Mouse (Mus musculus): ENCODE measurements around the gene Mmd.
A peak's percentile ranks its signal among the peaks of the same experiment; 100 is the strongest.

Mmd gene

DNA sequence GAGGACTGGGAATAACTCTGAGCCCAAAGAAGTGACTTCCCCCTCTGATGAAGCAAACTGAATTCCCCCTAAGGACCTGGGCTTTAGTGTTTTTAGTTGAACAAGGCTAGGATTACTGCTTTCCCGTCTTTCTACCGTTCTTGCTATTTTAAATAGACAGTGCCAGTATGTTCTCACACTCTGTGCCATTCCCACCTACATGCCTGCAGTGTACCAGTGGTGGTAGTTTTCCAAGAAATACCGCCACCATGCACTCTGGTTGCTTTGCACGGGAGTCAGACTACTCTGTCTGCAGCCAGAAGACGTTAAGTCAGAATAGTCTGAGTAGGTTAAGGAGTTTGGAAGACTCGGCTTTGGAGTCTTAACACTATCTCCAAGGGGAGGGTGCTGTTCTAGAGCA, 34.3 kb downstream of the Mmd start:
- no peak for DNase-seq (ENCODE audit: low read depth, low spot score)

GRCm38 (mm10) chr11:90284079-90284478, 34.8 kb downstream of the Mmd start:
- Histone ChIP-seq H3K36me3 (ENCODE audit: control insufficient read depth, insufficient read depth, low read length, poor library complexity, severe bottlenecking) (no peaks in the 10 kb centered on the region), H3K27me3 (ENCODE audit: control insufficient read depth, insufficient read depth, low read length, poor library complexity, severe bottlenecking) (no peaks in the 10 kb centered on the region)
- no peak for DNase-seq (ENCODE audit: low read depth, low spot score)

More for the DNA sequence above, 34.3 kb downstream of the Mmd start:
- Histone ChIP-seq H3K36me3 (ENCODE audit: control insufficient read depth, insufficient read depth, low read length, poor library complexity, severe bottlenecking) (no peaks in the 10 kb centered on the region), H3K27me3 (ENCODE audit: control insufficient read depth, insufficient read depth, low read length, poor library complexity, severe bottlenecking) (no peaks in the 10 kb centered on the region)

DNA sequence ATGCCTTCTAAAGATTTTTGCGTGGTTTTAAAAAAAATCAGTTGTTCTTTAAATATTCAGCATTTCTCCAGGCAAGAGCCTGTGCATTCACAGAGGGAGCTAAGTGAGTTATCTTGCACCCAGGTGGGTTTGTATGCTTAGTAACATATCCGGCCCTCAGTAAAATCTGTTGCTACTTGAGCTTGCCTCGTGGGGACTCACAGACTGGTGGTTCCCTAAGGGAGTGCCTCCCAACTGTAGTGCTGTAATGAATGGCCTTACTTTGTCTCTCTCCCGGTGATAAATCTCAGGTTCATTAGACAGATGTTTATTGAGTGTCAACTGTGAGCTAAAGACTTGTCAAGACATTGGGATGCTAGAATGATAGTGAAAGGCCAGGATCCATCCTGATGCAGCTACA, 35.4 kb downstream of the Mmd start:
- Histone ChIP-seq H3K36me3 (ENCODE audit: control insufficient read depth, insufficient read depth, low read length, poor library complexity, severe bottlenecking) (no peaks in the 10 kb centered on the region), H3K27me3 (ENCODE audit: control insufficient read depth, insufficient read depth, low read length, poor library complexity, severe bottlenecking) (no peaks in the 10 kb centered on the region)
- DNase-seq (ENCODE audit: low read depth, low spot score) = no peak

DNA sequence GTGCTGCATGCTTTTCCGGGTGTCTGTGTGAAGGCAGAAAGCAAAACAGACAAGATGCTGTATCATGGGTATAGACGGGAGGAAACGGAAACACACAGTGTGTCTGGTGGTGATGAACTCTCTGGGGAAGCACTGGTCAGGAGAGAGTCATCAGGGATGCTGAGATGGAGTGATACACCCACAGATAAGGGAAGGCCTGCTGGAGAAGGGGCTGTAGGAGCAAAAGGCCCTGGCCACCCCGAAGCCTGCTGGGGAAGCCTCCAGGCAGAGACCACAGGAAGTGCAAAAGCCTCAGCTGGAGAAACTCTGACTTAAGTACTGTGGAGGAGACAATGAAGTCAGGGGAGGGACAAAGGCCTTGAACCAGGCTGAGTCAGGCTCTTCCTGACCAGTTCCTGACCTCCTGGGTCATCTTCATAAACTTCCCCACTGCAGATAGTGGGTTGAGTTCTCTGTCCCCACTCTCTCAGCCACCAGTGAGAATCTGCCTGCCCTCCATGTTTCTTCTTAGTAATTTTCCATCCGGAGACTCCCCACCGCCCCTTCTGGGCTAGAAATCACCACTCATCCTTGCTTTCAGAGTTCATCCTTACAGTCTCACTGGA, 37.4 kb downstream of the Mmd start:
- no peaks in the 10 kb centered on the region for H3K36me3 ChIP-seq (ENCODE audit: control insufficient read depth, insufficient read depth, low read length, poor library complexity, severe bottlenecking)

DNA sequence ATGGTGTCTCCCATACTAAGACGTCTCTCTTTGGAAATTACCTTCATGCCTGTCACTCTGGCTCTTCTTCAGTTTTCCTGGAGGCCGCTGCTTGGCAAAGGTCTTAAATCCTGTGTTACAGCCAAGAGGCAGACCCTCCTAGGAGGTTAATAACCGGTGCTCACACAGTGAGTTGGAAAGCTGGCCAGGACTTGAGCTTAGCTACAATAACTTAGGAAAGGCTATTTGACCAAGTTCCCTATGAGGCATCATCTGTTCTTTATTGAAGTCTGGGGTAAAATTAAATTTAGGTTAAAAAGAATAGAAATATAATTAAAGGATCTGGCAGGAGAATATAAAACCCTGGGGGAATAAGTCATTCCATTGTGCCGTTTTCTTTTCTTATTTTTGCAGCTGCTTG, 41.9 kb downstream of the Mmd start:
- DNase-seq (ENCODE audit: low read depth, low spot score) = no peak
- Histone ChIP-seq H3K36me3 (ENCODE audit: control insufficient read depth, insufficient read depth, low read length, poor library complexity, severe bottlenecking) (no peaks in the 10 kb centered on the region), H3K27me3 (ENCODE audit: control insufficient read depth, insufficient read depth, low read length, poor library complexity, severe bottlenecking) (no peaks in the 10 kb centered on the region)

More for the DNA sequence above, 37.4 kb downstream of the Mmd start:
- no peak for DNase-seq (ENCODE audit: low read depth, low spot score)
- H3K27me3 ChIP-seq (ENCODE audit: control insufficient read depth, insufficient read depth, low read length, poor library complexity, severe bottlenecking) = no peaks in the 10 kb centered on the region

- no peak for DNase-seq (ENCODE audit: low read depth, low spot score)
- Histone ChIP-seq H3K36me3 (ENCODE audit: control insufficient read depth, insufficient read depth, low read length, poor library complexity, severe bottlenecking) (no peaks in the 10 kb centered on the region), H3K27me3 (ENCODE audit: control insufficient read depth, insufficient read depth, low read length, poor library complexity, severe bottlenecking) (no peaks in the 10 kb centered on the region)
These were observed 43.5 kb downstream of the Mmd start for GRCm38 (mm10) chr11:90292766-90293165.

- DNase-seq (ENCODE audit: low read depth, low spot score) = no peak
- H3K27me3 ChIP-seq (ENCODE audit: control insufficient read depth, insufficient read depth, low read length, poor library complexity, severe bottlenecking) = no peaks in the 10 kb centered on the region
- no peaks in the 10 kb centered on the region for H3K36me3 ChIP-seq (ENCODE audit: control insufficient read depth, insufficient read depth, low read length, poor library complexity, severe bottlenecking)
These were observed 45.4 kb downstream of the Mmd start for GRCm38 (mm10) chr11:90294622-90295021.

DNA sequence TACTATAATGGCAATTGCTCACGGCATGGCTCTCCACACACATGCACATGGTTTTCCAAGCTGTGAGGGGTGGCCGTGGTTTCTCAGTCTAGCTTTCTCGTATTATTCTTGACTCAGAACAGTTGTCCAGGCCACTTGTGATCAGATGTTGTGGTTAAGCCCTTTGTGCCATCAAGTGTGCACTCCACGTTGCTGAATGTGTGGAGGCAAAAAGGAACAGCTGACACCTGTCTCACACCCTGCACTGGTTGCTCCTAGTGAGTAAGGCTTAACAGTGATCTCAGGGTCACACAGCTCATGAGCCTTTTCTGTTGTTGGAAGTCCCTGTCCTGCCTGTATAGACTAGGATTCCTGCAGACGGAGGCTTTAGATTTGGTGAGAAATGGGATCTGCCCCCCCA, 56.8 kb downstream of the Mmd start:
- H3K36me3 ChIP-seq (ENCODE audit: control insufficient read depth, insufficient read depth, low read length, poor library complexity, severe bottlenecking) = no peaks in the 10 kb centered on the region
- no peak for DNase-seq (ENCODE audit: low read depth, low spot score)

GRCm38 (mm10) chr11:90306993-90307392, 57.7 kb downstream of the Mmd start:
- peak; percentile 41 for DNase-seq (ENCODE audit: low read depth, low spot score)
- no peaks in the 10 kb centered on the region for H3K27me3 ChIP-seq (ENCODE audit: control insufficient read depth, insufficient read depth, low read length, poor library complexity, severe bottlenecking)
- no peaks in the 10 kb centered on the region for H3K36me3 ChIP-seq (ENCODE audit: control insufficient read depth, insufficient read depth, low read length, poor library complexity, severe bottlenecking)

More for the DNA sequence above, 56.8 kb downstream of the Mmd start:
- H3K27me3 ChIP-seq (ENCODE audit: control insufficient read depth, insufficient read depth, low read length, poor library complexity, severe bottlenecking) = no peaks in the 10 kb centered on the region

GRCm38 (mm10) chr11:90314606-90315005, 65.3 kb downstream of the Mmd start:
- no peak for DNase-seq (ENCODE audit: low read depth, low spot score)
- H3K36me3 ChIP-seq (ENCODE audit: control insufficient read depth, insufficient read depth, low read length, poor library complexity, severe bottlenecking) = no peaks in the 10 kb centered on the region
- no peaks in the 10 kb centered on the region for H3K27me3 ChIP-seq (ENCODE audit: control insufficient read depth, insufficient read depth, low read length, poor library complexity, severe bottlenecking)

DNA sequence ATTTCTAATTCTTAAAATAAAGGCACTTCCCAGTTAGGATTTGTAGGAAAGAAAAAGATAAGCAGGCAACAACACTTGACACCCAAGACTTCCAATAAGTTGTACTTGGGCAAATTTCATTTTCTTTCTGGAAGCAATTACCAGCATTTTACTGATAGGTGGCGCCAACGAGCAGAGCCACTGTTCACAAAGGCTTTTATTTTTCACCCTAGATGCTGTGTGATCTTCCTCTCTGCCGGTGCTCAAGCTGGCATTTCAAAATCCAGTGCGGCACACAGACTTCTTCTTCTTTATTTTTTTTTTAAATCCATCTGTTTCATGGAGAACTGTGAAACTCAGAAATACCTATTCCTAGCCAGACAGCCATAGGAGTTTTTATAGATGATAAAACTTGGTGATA, 68.2 kb downstream of the Mmd start:
- H3K27me3 ChIP-seq (ENCODE audit: control insufficient read depth, insufficient read depth, low read length, poor library complexity, severe bottlenecking) = no peaks in the 10 kb centered on the region
- H3K36me3 ChIP-seq (ENCODE audit: control insufficient read depth, insufficient read depth, low read length, poor library complexity, severe bottlenecking) = no peaks in the 10 kb centered on the region
- DNase-seq (ENCODE audit: low read depth, low spot score) = peak; percentile 40

DNA sequence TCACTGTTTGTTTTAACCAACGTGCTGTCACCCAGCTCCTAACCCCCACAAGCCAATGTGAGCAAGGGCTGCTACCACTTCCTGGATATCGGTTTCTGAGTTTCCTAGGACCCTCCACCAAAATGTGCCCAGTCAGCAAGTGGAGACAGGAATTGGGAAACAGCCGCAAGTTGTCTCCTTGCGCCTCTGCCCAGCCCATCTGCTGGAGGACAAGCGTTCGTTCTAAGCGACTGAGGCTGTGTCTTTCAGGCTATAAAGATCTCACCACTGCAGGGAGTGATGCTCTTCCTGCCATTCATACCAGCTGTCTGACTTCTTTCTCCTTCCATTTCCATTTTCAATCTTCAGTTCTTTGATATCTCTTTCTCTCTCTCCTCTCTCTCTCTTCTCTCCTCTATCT, 71.7 kb downstream of the Mmd start:
- Histone ChIP-seq H3K27me3 (ENCODE audit: control insufficient read depth, insufficient read depth, low read length, poor library complexity, severe bottlenecking) (no peaks in the 10 kb centered on the region), H3K36me3 (ENCODE audit: control insufficient read depth, insufficient read depth, low read length, poor library complexity, severe bottlenecking) (no peaks in the 10 kb centered on the region)
- DNase-seq (ENCODE audit: low read depth, low spot score) = no peak

DNA sequence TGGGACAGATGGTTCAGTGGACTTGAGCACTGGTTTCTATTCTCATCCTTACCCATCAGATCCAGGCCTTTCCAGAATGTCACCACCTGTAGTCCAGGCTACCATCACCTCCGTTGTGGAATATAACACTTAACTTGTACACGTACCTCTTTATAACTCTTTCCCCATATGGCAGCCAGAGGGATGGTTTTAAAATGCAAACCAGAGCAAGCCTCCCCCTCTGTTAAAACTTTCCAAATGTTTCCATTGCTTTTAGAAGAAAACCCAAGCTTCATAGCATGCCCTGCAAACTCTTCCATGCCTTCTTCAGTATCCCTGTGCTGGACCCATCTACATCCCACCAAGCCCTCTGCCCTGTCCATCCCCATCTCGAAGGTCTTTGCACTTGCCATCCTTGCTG, 75.3 kb downstream of the Mmd start:
- H3K27me3 ChIP-seq (ENCODE audit: control insufficient read depth, insufficient read depth, low read length, poor library complexity, severe bottlenecking) = no peaks in the 10 kb centered on the region
- no peak for DNase-seq (ENCODE audit: low read depth, low spot score)

GRCm38 (mm10) chr11:90326146-90326545, 76.9 kb downstream of the Mmd start:
- H3K36me3 ChIP-seq (ENCODE audit: control insufficient read depth, insufficient read depth, low read length, poor library complexity, severe bottlenecking) = no peaks in the 10 kb centered on the region
- no peak for DNase-seq (ENCODE audit: low read depth, low spot score)
- H3K27me3 ChIP-seq (ENCODE audit: control insufficient read depth, insufficient read depth, low read length, poor library complexity, severe bottlenecking) = no peaks in the 10 kb centered on the region

More for the DNA sequence above, 75.3 kb downstream of the Mmd start:
- no peaks in the 10 kb centered on the region for H3K36me3 ChIP-seq (ENCODE audit: control insufficient read depth, insufficient read depth, low read length, poor library complexity, severe bottlenecking)

DNA sequence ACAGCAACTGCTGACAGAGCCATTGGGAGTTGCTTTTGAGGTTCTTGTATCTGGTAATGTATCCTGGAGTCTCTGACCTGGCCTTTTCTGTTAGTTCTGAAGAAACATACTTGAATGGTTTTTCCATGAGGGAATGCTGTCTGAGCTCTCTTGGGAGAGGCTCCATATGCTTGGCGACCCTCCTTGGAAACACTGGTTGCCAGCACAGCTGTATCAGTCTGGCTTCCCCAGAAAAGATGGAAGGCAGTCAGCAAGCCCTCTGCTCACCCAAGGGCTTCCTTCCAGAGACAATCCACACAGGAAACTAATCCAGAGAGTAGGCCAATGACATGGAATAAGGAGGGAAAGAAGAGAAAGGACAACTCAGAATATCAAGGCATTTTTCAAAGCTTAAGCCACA, 77.6 kb downstream of the Mmd start:
- H3K36me3 ChIP-seq (ENCODE audit: control insufficient read depth, insufficient read depth, low read length, poor library complexity, severe bottlenecking) = no peaks in the 10 kb centered on the region
- no peak for DNase-seq (ENCODE audit: low read depth, low spot score)
- H3K27me3 ChIP-seq (ENCODE audit: control insufficient read depth, insufficient read depth, low read length, poor library complexity, severe bottlenecking) = no peaks in the 10 kb centered on the region
